Mouse (Mus musculus) bone marrow macrophage, adult 2 months (primary cell): ENCODE measurements around the gene Prmt7. TPM values are rescaled to one million over a fixed set of nuclear protein-coding genes. Genes with fewer than 3 reads are reported as not detected.

ENCODE experiments used
- H3K27ac ChIP-seq: 2 replicates; pipeline ENCODE4 v1.5.1; 2012; ENCODE audit warnings: low read depth, low read length; ENCODE audit not compliant: insufficient read depth
- H3K4me1 ChIP-seq: 2 replicates; pipeline ENCODE4 v1.6.1; 2012; ENCODE audit warnings: low read length; ENCODE audit not compliant: control insufficient read depth, insufficient read depth
- H3K4me3 ChIP-seq: 2 replicates; pipeline ENCODE4 v1.5.1; 2012; ENCODE audit warnings: mild to moderate bottlenecking, low read length, moderate library complexity; ENCODE audit not compliant: insufficient read depth
- CTCF ChIP-seq: IDR thresholded peaks from 2 replicates; pipeline ENCODE4 v1.5.1; 2012; ENCODE audit warnings: low read depth, mild to moderate bottlenecking, low read length, moderate library complexity
- POLR2A ChIP-seq: IDR thresholded peaks from 2 replicates; pipeline ENCODE4 v1.6.1; 2012; ENCODE audit warnings: mild to moderate bottlenecking, low read depth, low read length, borderline replicate concordance
- polyA plus RNA-seq: library from polyadenylated mRNA; stranded (reverse); fragments of >200 nt; gene quantifications from 2 replicates; pipeline ENCODE4 v1.2.4, GENCODE M21; 2012; ENCODE audit not compliant: missing spikeins, insufficient read depth, insufficient read length

Gene Prmt7
- polyA plus RNA-seq, 1 experiment: 8.8 TPM

- no peak overlapping the region for H3K4me3 ChIP-seq
- no peak overlapping the region for H3K27ac ChIP-seq
- H3K4me1 ChIP-seq: no peaks in the 10 kb centered on the region
- TF ChIP-seq CTCF (no peak), POLR2A (no peak)
Observed at GRCm38 (mm10) chr8:106280844-106281243, 70.1 kb downstream of the Prmt7 start.

GRCm38 (mm10) chr8:106287445-106287844, 76.7 kb downstream of the Prmt7 start:
- Histone ChIP-seq H3K4me3 (no peak overlapping the region), H3K4me1 (peaks cover 7% of the 10 kb centered on the region), H3K27ac (no peak overlapping the region)
- no peak for TF ChIP-seq POLR2A
- no peak for TF ChIP-seq CTCF

- TF ChIP-seq CTCF (no peak), POLR2A (no peak)
- no peak overlapping the region for H3K27ac ChIP-seq
Observed at GRCm38 (mm10) chr8:106288732-106289131, 78.0 kb downstream of the Prmt7 start.

GRCm38 (mm10) chr8:106289464-106289863, 78.7 kb downstream of the Prmt7 start:
- TF ChIP-seq CTCF: no peak
- no peak for TF ChIP-seq POLR2A
- H3K4me3 ChIP-seq: no peak overlapping the region

More at GRCm38 (mm10) chr8:106288732-106289131, 78.0 kb downstream of the Prmt7 start:
- H3K4me1 ChIP-seq: peaks cover 7% of the 10 kb centered on the region
- no peak overlapping the region for H3K4me3 ChIP-seq

GRCm38 (mm10) chr8:106292484-106293396, 82.0 kb downstream of the Prmt7 start:
- Histone ChIP-seq H3K4me1 (peaks cover under 1% of the 10 kb centered on the region; the same call in 1 of the 2 replicates), H3K27ac (no peak overlapping the region), H3K4me3 (no peak overlapping the region)
- TF ChIP-seq POLR2A: no peak
- TF ChIP-seq CTCF: no peak

More at GRCm38 (mm10) chr8:106289464-106289863, 78.7 kb downstream of the Prmt7 start:
- Histone ChIP-seq H3K4me1 (peaks cover 7% of the 10 kb centered on the region), H3K27ac (no peak overlapping the region)

GRCm38 (mm10) chr8:106298261-106298660, 87.5 kb downstream of the Prmt7 start:
- H3K4me1 ChIP-seq: no peaks in the 10 kb centered on the region
- H3K4me3 ChIP-seq: no peak overlapping the region
- H3K27ac ChIP-seq: no peak overlapping the region
- TF ChIP-seq POLR2A: no peak
- TF ChIP-seq CTCF: no peak

- no peak for TF ChIP-seq CTCF
- no peak overlapping the region for H3K27ac ChIP-seq
Observed at GRCm38 (mm10) chr8:106298846-106299245, 88.1 kb downstream of the Prmt7 start.

GRCm38 (mm10) chr8:106299686-106300085, 89.0 kb downstream of the Prmt7 start:
- TF ChIP-seq POLR2A (no peak), CTCF (no peak)
- H3K4me1 ChIP-seq: no peaks in the 10 kb centered on the region
- H3K27ac ChIP-seq: no peak overlapping the region
- no peak overlapping the region for H3K4me3 ChIP-seq

More at GRCm38 (mm10) chr8:106298846-106299245, 88.1 kb downstream of the Prmt7 start:
- no peak overlapping the region for H3K4me3 ChIP-seq
- no peaks in the 10 kb centered on the region for H3K4me1 ChIP-seq

- Histone ChIP-seq H3K4me3 (no peak overlapping the region), H3K27ac (no peak overlapping the region), H3K4me1 (no peaks in the 10 kb centered on the region)
- TF ChIP-seq CTCF: no peak
- no peak for TF ChIP-seq POLR2A
Observed at GRCm38 (mm10) chr8:106300739-106301715, 90.3 kb downstream of the Prmt7 start.

Other genes starting within 250 kb of the Prmt7 start
- 19.6 and 27.5 TPM in 2 replicates for gene Slc12a4, start 244.8 kb upstream of the Prmt7 start, polyA plus RNA-seq
- 3.2 and 3.6 TPM in 2 replicates for gene Dpep3, start 231.5 kb upstream of the Prmt7 start, polyA plus RNA-seq
- gene Dus2, start 219.6 kb upstream of the Prmt7 start, polyA plus RNA-seq: 6.1 and 8.3 TPM in 2 replicates
- gene Dpep2nb, start 205.0 kb upstream of the Prmt7 start, polyA plus RNA-seq: not detected in 2 replicates
- 10.1 and 12.0 TPM in 2 replicates for gene Ddx28, start 199.1 kb upstream of the Prmt7 start, polyA plus RNA-seq
- gene Nfatc3, start 152.1 kb upstream of the Prmt7 start, polyA plus RNA-seq: 28.3 and 31.9 TPM in 2 replicates
- gene Esrp2, start 74.0 kb upstream of the Prmt7 start, polyA plus RNA-seq: not detected in 2 replicates
- gene Pla2g15, start 60.5 kb upstream of the Prmt7 start, polyA plus RNA-seq: 144 and 153 TPM in 2 replicates
- 8.3 and 9.4 TPM in 2 replicates for gene Slc7a6, start 42.1 kb upstream of the Prmt7 start, polyA plus RNA-seq
- 25.5 and 26.5 TPM in 2 replicates for gene Slc7a6os, start within 50 bp of the Prmt7 start, polyA plus RNA-seq
- gene Smpd3, start 127.1 kb downstream of the Prmt7 start, polyA plus RNA-seq: 0.77 and 1.0 TPM in 2 replicates
- 27.0 and 28.9 TPM in 2 replicates for gene Zfp90, start 204.4 kb downstream of the Prmt7 start, polyA plus RNA-seq